Mouse (Mus musculus) midbrain, embryonic 11.5 days (tissue): Measurements from ENCODE around the gene Tmem184a. TPM values are rescaled to one million over a fixed set of nuclear protein-coding genes. Genes with fewer than 3 reads are reported as not detected.

Experiments used
- ATAC-seq: fragments of 200-750 bp; cut with Nextera tagmentation; 2 replicates; pipeline ENCODE4 v1.8.0; 2017; ENCODE audit warnings: moderate TSS enrichment, moderate library complexity; ENCODE audit not compliant: low FRiP score
- DNase-seq: peaks from one replicate; pipeline ENCODE4 v3.0.0; 2015; ENCODE audit warnings: low spot score; ENCODE audit errors: missing footprints
- H3K27ac ChIP-seq: fragments of 300-500 bp; sonication (generic); 2 replicates; pipeline ENCODE4 v1.5.1; 2014; ENCODE audit warnings: low read depth, low read length
- H3K27me3 ChIP-seq: fragments of 300-500 bp; sonication (generic); 2 replicates; pipeline ENCODE4 v1.6.1; 2014; ENCODE audit warnings: mild to moderate bottlenecking, low read length, moderate library complexity, mixed read lengths; ENCODE audit not compliant: control insufficient read depth, insufficient read depth
- H3K36me3 ChIP-seq: fragments of 300-500 bp; sonication (generic); 2 replicates; pipeline ENCODE4 v1.6.1; 2014; ENCODE audit warnings: mild to moderate bottlenecking, low read length, moderate library complexity, mixed read lengths; ENCODE audit not compliant: control insufficient read depth, insufficient read depth
- H3K4me1 ChIP-seq: fragments of 300-500 bp; sonication (generic); 2 replicates; pipeline ENCODE4 v1.6.1; 2014; ENCODE audit warnings: low read length; ENCODE audit not compliant: control insufficient read depth, insufficient read depth
- H3K4me2 ChIP-seq: fragments of 300-500 bp; sonication (generic); 2 replicates; pipeline ENCODE4 v1.6.1; 2014; ENCODE audit warnings: mild to moderate bottlenecking, moderate library complexity
- H3K4me3 ChIP-seq: fragments of 300-500 bp; sonication (generic); 2 replicates; pipeline ENCODE4 v1.5.1; 2014; ENCODE audit warnings: low read depth, low read length
- H3K9ac ChIP-seq: fragments of 300-500 bp; sonication (generic); 2 replicates; pipeline ENCODE4 v1.6.1; 2014; ENCODE audit warnings: low read length
- H3K9me3 ChIP-seq: fragments of 300-500 bp; sonication (generic); 2 replicates; pipeline ENCODE4 v1.6.1; 2016; ENCODE audit warnings: low read length; ENCODE audit not compliant: control insufficient read depth
- WGBS: fragments of 180-500 bp; shearing (Covaris S2); extraction: QIAGEN DNeasy Blood & Tissue Kit; methylation state at CpG from one replicate; pipeline ENCODE4 v1.1.7; 2014; 5-methylcytosine and 5-hydroxymethylcytosine counted together
- polyA plus RNA-seq: library from polyadenylated mRNA; unstranded; fragments of >200 nt; fragmentation: Nextera tagmentation; extraction: Ambion mirVana; gene quantifications from 2 replicates; pipeline ENCODE4 v1.2.1, GENCODE M21; 2014

Gene Tmem184a
- polyA plus RNA-seq, 1 experiment from 2014 or later: 0.60 TPM

GRCm38 (mm10) chr5:139792159-139792775 is 27.4 kb downstream of the Tmem184a start:
- Histone ChIP-seq H3K4me1 (peaks cover 23% of the 10 kb centered on the region), H3K27ac (no peak overlapping the region)

GRCm38 (mm10) chr5:139791227-139792158 is 28.2 kb downstream of the Tmem184a start, which contains the start of gene Mafk:
Gene Mafk, plus strand, starts transcription at chr5:139791513.
- no peaks in the 10 kb centered on the region for H3K27me3 ChIP-seq
- H3K9me3 ChIP-seq: no peaks in the 10 kb centered on the region
- H3K4me2 ChIP-seq: peak within 1 kb of the TSS; percentile 100
- DNase-seq (peak; percentile 100), ATAC-seq (peak; percentile 91)
- no peaks in the 10 kb centered on the region for H3K36me3 ChIP-seq
- no peak within 1 kb of the TSS for H3K27ac ChIP-seq
- peaks cover 15% of the 10 kb centered on the region for H3K4me1 ChIP-seq
- peak within 1 kb of the TSS; percentile 67 for H3K9ac ChIP-seq
- peak within 1 kb of the TSS; percentile 82 for H3K4me3 ChIP-seq
- WGBS: under 1% methylated on average over 92 of the region's 92 CpGs

More at GRCm38 (mm10) chr5:139792159-139792775, 27.4 kb downstream of the Tmem184a start:
- H3K27me3 ChIP-seq: no peaks in the 10 kb centered on the region
- DNase-seq: no peak
- H3K4me3 ChIP-seq: peak overlapping the region; percentile 82
- peak overlapping the region; percentile 67 for H3K9ac ChIP-seq
- no peaks in the 10 kb centered on the region for H3K36me3 ChIP-seq
- peak overlapping the region; percentile 100 for H3K4me2 ChIP-seq
- WGBS: 26% methylated on average over 11 of the region's 11 CpGs
- no peak for ATAC-seq
- no peaks in the 10 kb centered on the region for H3K9me3 ChIP-seq

GRCm38 (mm10) chr5:139789466-139789865 is 30.3 kb downstream of the Tmem184a start:
- 58% methylated on average over 4 of the region's 4 CpGs for WGBS
- H3K4me2 ChIP-seq: no peak overlapping the region
- H3K9ac ChIP-seq: no peak overlapping the region
- H3K4me3 ChIP-seq: no peak overlapping the region
- DNase-seq: no peak
- H3K27ac ChIP-seq: no peak overlapping the region
- no peaks in the 10 kb centered on the region for H3K36me3 ChIP-seq
- H3K27me3 ChIP-seq: no peaks in the 10 kb centered on the region
- peaks cover 14% of the 10 kb centered on the region for H3K4me1 ChIP-seq
- no peak for ATAC-seq
- no peaks in the 10 kb centered on the region for H3K9me3 ChIP-seq

GRCm38 (mm10) chr5:139781406-139781805 is 38.3 kb downstream of the Tmem184a start:
- Histone ChIP-seq H3K27me3 (no peaks in the 10 kb centered on the region), H3K36me3 (no peaks in the 10 kb centered on the region), H3K4me1 (no peaks in the 10 kb centered on the region), H3K9ac (no peak overlapping the region), H3K4me3 (no peak overlapping the region), H3K9me3 (no peaks in the 10 kb centered on the region), H3K4me2 (no peak overlapping the region), H3K27ac (no peak overlapping the region)
- ATAC-seq: no peak
- 88% methylated on average over 8 of the region's 8 CpGs for WGBS
- DNase-seq: no peak

- 85% methylated on average over 5 of the region's 5 CpGs for WGBS
- Histone ChIP-seq H3K4me3 (no peak overlapping the region), H3K4me1 (peaks cover 9% of the 10 kb centered on the region), H3K4me2 (no peak overlapping the region), H3K9me3 (no peaks in the 10 kb centered on the region), H3K36me3 (peaks cover 11% of the 10 kb centered on the region), H3K27me3 (no peaks in the 10 kb centered on the region), H3K27ac (no peak overlapping the region), H3K9ac (no peak overlapping the region)
- DNase-seq (no peak), ATAC-seq (no peak)
Observed at GRCm38 (mm10) chr5:139776966-139777365, 42.8 kb downstream of the Tmem184a start.

GRCm38 (mm10) chr5:139775216-139775926 is 44.3 kb downstream of the Tmem184a start, which contains the start of gene Ints1:
Gene Ints1, minus strand, starts transcription at chr5:139775674.
- ATAC-seq: peak; percentile 92
- Histone ChIP-seq H3K27ac (no peak within 1 kb of the TSS; the same call in none of the 2 replicates), H3K27me3 (no peaks in the 10 kb centered on the region), H3K4me3 (peak within 1 kb of the TSS; percentile 98), H3K4me1 (peaks cover 9% of the 10 kb centered on the region), H3K9me3 (no peaks in the 10 kb centered on the region), H3K36me3 (peaks cover 23% of the 10 kb centered on the region), H3K4me2 (peak within 1 kb of the TSS; percentile 92), H3K9ac (peak within 1 kb of the TSS; percentile 83)
- DNase-seq: peak; percentile 100
- WGBS: under 1% methylated on average over 55 of the region's 55 CpGs

GRCm38 (mm10) chr5:139768216-139768615 is 51.5 kb downstream of the Tmem184a start:
- H3K9ac ChIP-seq: no peak overlapping the region
- ATAC-seq: 0 out of 2 replicates have a peak, but pooled peaks have one; percentile 22
- no peaks in the 10 kb centered on the region for H3K9me3 ChIP-seq
- no peaks in the 10 kb centered on the region for H3K4me1 ChIP-seq
- H3K27ac ChIP-seq: no peak overlapping the region
- no peak overlapping the region for H3K4me2 ChIP-seq
- no peaks in the 10 kb centered on the region for H3K27me3 ChIP-seq
- no peak overlapping the region for H3K4me3 ChIP-seq
- 94% methylated on average over 8 of the region's 8 CpGs for WGBS
- no peak for DNase-seq
- H3K36me3 ChIP-seq: peaks cover 54% of the 10 kb centered on the region

GRCm38 (mm10) chr5:139764296-139764695 is 55.4 kb downstream of the Tmem184a start:
- peak; percentile 91 for DNase-seq
- H3K9me3 ChIP-seq: no peaks in the 10 kb centered on the region
- H3K4me2 ChIP-seq: no peak overlapping the region
- no peak overlapping the region for H3K9ac ChIP-seq
- no peaks in the 10 kb centered on the region for H3K4me1 ChIP-seq
- H3K27ac ChIP-seq: no peak overlapping the region
- WGBS: 70% methylated on average over 11 of the region's 11 CpGs
- peaks cover 34% of the 10 kb centered on the region for H3K36me3 ChIP-seq
- ATAC-seq: peak; percentile 36; the same call in 1 of the 2 replicates
- H3K27me3 ChIP-seq: no peaks in the 10 kb centered on the region
- H3K4me3 ChIP-seq: no peak overlapping the region
